In genomic region chr14:103898689-103899088, GRCm38 (mm10) we compare ENCODE assay signal across 8 mouse cellular contexts. TPM values are rescaled to one million over a fixed set of nuclear protein-coding genes. Genes with fewer than 3 reads are reported as not detected.
A peak's percentile ranks its signal among the peaks of the same experiment; 100 is the strongest.
DNase-seq lines count a peak whose midpoint lies in the region; ATAC-seq and TF ChIP-seq lines count a peak whose summit lies in the region.

No protein-coding gene starts in this region.

- H3K79me2 ChIP-seq in myocyte (ENCODE audit: control insufficient read depth, insufficient read depth) = no peaks in the 10 kb centered on the region

- peak overlapping the region; percentile 38 for H3K4me2 ChIP-seq in limb, embryonic 11.5 days (ENCODE audit: low read depth, severe bottlenecking)
- H3K4me2 ChIP-seq in myocyte (ENCODE audit: low read depth) = peak overlapping the region; percentile 24

- TF ChIP-seq POLR2A in cerebellum, adult 2 months (IDR thresholded peaks at IDR 0.05; ENCODE audit: borderline replicate concordance, insufficient read depth, low read length) = no peak
- no peak for TF ChIP-seq POLR2A in myocyte (IDR thresholded peaks at IDR 0.05; ENCODE audit: insufficient read length, low read depth)

- H3K4me3 ChIP-seq in cerebellum, adult 2 months (replicated peaks; ENCODE audit: insufficient read depth, low read depth, low read length) = peak overlapping the region; percentile 42
- H3K4me3 ChIP-seq in limb, embryonic 11.5 days (ENCODE audit: low read depth, low read length) = no peak overlapping the region
- no peak overlapping the region for H3K4me3 ChIP-seq in myocyte

- DNase-seq in cerebellum, adult 2 months = peak in 1 of 2 experiments; percentile 0
- no peak for DNase-seq in cerebellum, adult 8-10 months
- peak; percentile 91 for DNase-seq in 416B (ENCODE audit: low read depth)
- peak; percentile 38 for DNase-seq in limb, embryonic 11.5 days (ENCODE audit: low spot score)
- no peak for DNase-seq in adrenal gland, adult 18-20 months (ENCODE audit: low spot score in 2 of 2)
- no peak for DNase-seq in c-Kit-positive CD71-positive TER-119-positive erythroid progenitor cells, embryonic 14.5 days (ENCODE audit: low spot score)

- no peaks in the 10 kb centered on the region for H3K27me3 ChIP-seq in cerebellum, adult 2 months (ENCODE audit: control insufficient read depth, insufficient read depth, low read length)
- H3K27me3 ChIP-seq in limb, embryonic 11.5 days (ENCODE audit: control insufficient read depth, insufficient read depth, low read length) = no peaks in the 10 kb centered on the region
- H3K27me3 ChIP-seq in myocyte (ENCODE audit: control insufficient read depth, insufficient read depth, insufficient read length) = no peaks in the 10 kb centered on the region

- H3K9me3 ChIP-seq in limb, embryonic 11.5 days (ENCODE audit: control insufficient read depth, low read length) = no peaks in the 10 kb centered on the region

- TF ChIP-seq CTCF in cerebellum, adult 2 months (IDR thresholded peaks at IDR 0.05; ENCODE audit: borderline replicate concordance, insufficient read depth, low read depth, low read length) = no peak

- H3K4me1 ChIP-seq in cerebellum, adult 2 months (ENCODE audit: control insufficient read depth, insufficient read depth, low read length) = no peaks in the 10 kb centered on the region
- H3K4me1 ChIP-seq in limb, embryonic 11.5 days (ENCODE audit: control insufficient read depth, insufficient read depth, low read length) = peaks cover 3% of the 10 kb centered on the region; the same call in 1 of the 2 replicates

- ATAC-seq in granulocyte monocyte progenitor cell, adult 5-6 weeks (replicated peaks; ENCODE audit: poor library complexity, severe bottlenecking) = peak; percentile 92
- peak; percentile 61; the same call in 1 of the 2 replicates for ATAC-seq in limb, embryonic 11.5 days (ENCODE audit: insufficient number of reproducible peaks, low FRiP score, low TSS enrichment, low read depth)

- no peak overlapping the region for H3ac ChIP-seq in myocyte (ENCODE audit: control insufficient read depth, insufficient read length)

- no peak overlapping the region for H3K27ac ChIP-seq in cerebellum, adult 2 months (ENCODE audit: insufficient read depth, low read length)
- H3K27ac ChIP-seq in limb, embryonic 11.5 days (replicated peaks; ENCODE audit: low read depth, low read length) = no peak overlapping the region

- 15% methylated on average over 9 of the region's 9 CpGs for WGBS in cerebellum, adult 2 months
- WGBS in limb, embryonic 11.5 days = 26% methylated on average over 9 of the region's 9 CpGs

- H3K36me3 ChIP-seq in limb, embryonic 11.5 days (ENCODE audit: control insufficient read depth, insufficient read depth, low read length) = no peaks in the 10 kb centered on the region
- H3K36me3 ChIP-seq in myocyte (ENCODE audit: control insufficient read depth, insufficient read depth) = no peaks in the 10 kb centered on the region

- no peak overlapping the region for H3K9ac ChIP-seq in limb, embryonic 11.5 days (ENCODE audit: low read length)

TF ChIP-seq in myocyte, 11 proteins besides CTCF, POLR2A, EP300 and RAD21:
- TF ChIP-seq MYOG (IDR thresholded peaks at IDR 0.05; ENCODE audit: control insufficient read depth in 1 of 3, insufficient read depth in 1 of 3, insufficient read length in 2 of 3, low read depth in 2 of 3) (no peak), REST (IDR thresholded peaks at IDR 0.05; ENCODE audit: insufficient read depth, insufficient read length) (no peak), E2F4 (IDR thresholded peaks at IDR 0.05; ENCODE audit: insufficient read depth) (no peak), TCF12 (IDR thresholded peaks at IDR 0.05; ENCODE audit: insufficient read depth, poor library complexity, severe bottlenecking) (no peak), MYOD1 (IDR thresholded peaks at IDR 0.05; ENCODE audit: control insufficient read depth in 1 of 3, insufficient read length in 2 of 3, low read depth in 2 of 3) (no peak)

RNA-seq across cellular contexts. Expression of gene Ednrb, which starts 54.5 kb away (rescaled TPM):
- polyA plus RNA-seq in cerebellum, adult 2 months (2012; rRNA removed) = 49.0 and 53.5 TPM in 2 replicates
- 0.60 and 3.1 TPM in 2 replicates for total RNA-seq in granulocyte monocyte progenitor cell, adult 5-6 weeks (2014; fragmentation: Nextera tagmentation)
- 0.34 and 0.93 TPM in 2 replicates for total RNA-seq in granulocyte monocyte progenitor cell, adult 5-6 weeks (2017)
- 6.7 and 8.1 TPM in 2 replicates for polyA plus RNA-seq in limb, embryonic 11.5 days (2014; fragmentation: Nextera tagmentation; extraction: Ambion mirVana)
- polyA plus RNA-seq in myocyte (2012; fragmentation: generic; extraction: Trizol) = not detected
- 10 to 100 TPM; 28.8 to 36.8 TPM for total RNA-seq in adrenal gland, adult 18-20 months (2021)

Comparison
In these comparisons a context has a peak if more than half of its experiments do, and no peak if none do; other contexts are left out.
1. DNase-seq: peak in 416B (single experiment) and limb, embryonic 11.5 days (single experiment); none in cerebellum, adult 8-10 months (single experiment), adrenal gland, adult 18-20 months (0 of 2) and c-Kit-positive CD71-positive TER-119-positive erythroid progenitor cells, embryonic 14.5 days (single experiment).